Mouse (Mus musculus): Measurements from ENCODE around the gene Tex264. TPM values are rescaled to one million over a fixed set of nuclear protein-coding genes. Genes with fewer than 3 reads are reported as not detected.
"Not testable (repeated sequence)": the region's sequence is repeated elsewhere in the genome, so short reads cannot be mapped to it uniquely, and the experiment has no call there.

Tex264 gene
- polyA plus RNA-seq, 1 experiment from 2014 or later = 38.7 TPM

DNA sequence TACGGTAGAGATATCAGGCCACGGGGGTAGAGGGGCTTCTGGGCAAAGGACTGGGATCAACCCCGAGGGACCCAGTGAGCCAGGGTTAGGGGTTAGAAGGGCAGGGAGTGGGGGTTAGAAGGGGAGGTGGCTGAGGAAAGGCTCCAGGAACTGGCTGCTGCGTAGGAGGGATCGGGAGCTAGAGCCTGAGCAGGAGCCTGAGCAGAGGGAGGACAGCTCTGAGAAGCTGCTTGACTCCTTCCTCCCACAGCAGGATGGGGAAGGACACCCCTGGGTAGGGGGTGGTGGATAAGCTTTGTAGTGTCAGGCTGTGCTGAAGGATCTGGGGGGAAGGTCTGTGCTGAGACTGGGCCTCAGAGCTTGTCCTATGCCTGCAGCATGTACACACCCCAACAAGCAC lies 28.9 kb downstream of the Tex264 start:
- Histone ChIP-seq H3K9me3 (no peaks in the 10 kb centered on the region), H3K36me3 (peaks cover 37% of the 10 kb centered on the region), H3K4me3 (no peak overlapping the region), H3K27ac (no peak overlapping the region), H3K27me3 (ENCODE audit: insufficient read depth, poor library complexity, severe bottlenecking) (peaks cover 64% of the 10 kb centered on the region), H3K4me1 (peaks cover 37% of the 10 kb centered on the region)
- no peak for DNase-seq (ENCODE audit: low spot score)
- WGBS = 18% methylated on average over 5 of the region's 5 CpGs

GRCm38 (mm10) chr9:106655884-106656720 lies 29.6 kb downstream of the Tex264 start, which contains the start of gene Grm2:
Gene Grm2 (minus strand): TSS chr9:106656082.
- H3K9me3 ChIP-seq = no peaks in the 10 kb centered on the region
- 2% methylated on average over 44 of the region's 44 CpGs for WGBS
- H3K27me3 ChIP-seq (ENCODE audit: insufficient read depth, poor library complexity, severe bottlenecking) = peaks cover 64% of the 10 kb centered on the region
- no peak within 1 kb of the TSS for H3K27ac ChIP-seq
- peak; percentile 89 for DNase-seq (ENCODE audit: low spot score)
- H3K36me3 ChIP-seq = peaks cover 30% of the 10 kb centered on the region
- H3K4me3 ChIP-seq = peak within 1 kb of the TSS; percentile 54
- H3K4me1 ChIP-seq = peaks cover 31% of the 10 kb centered on the region

DNA sequence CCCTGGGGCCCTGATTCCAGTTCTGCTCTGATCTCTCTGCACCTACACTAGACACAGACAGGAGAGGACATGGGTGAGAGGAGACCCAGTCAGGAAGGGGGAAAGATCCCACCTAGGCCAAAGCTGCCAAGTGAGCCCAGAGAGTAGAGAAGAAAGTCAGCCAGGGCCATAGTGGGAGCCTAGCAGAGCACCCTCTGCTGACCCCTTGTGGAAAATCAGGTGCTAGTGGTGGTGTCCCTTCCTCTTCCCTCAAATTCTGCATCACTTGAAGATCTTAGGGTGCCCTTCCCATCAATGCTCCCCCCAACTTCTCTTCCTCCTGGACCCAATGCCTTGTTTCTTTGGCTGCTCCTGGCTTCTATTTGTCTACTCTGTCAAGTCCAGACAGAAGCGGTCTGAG lies 33.0 kb downstream of the Tex264 start:
- Histone ChIP-seq H3K27me3 (ENCODE audit: insufficient read depth, poor library complexity, severe bottlenecking) (peaks cover 56% of the 10 kb centered on the region), H3K9me3 (no peaks in the 10 kb centered on the region), H3K4me1 (peaks cover 25% of the 10 kb centered on the region), H3K4me3 (no peak overlapping the region), H3K27ac (no peak overlapping the region), H3K36me3 (no peaks in the 10 kb centered on the region)
- no peak for DNase-seq (ENCODE audit: low spot score)
- 62% methylated on average over 1 of the region's 1 CpGs for WGBS

DNA sequence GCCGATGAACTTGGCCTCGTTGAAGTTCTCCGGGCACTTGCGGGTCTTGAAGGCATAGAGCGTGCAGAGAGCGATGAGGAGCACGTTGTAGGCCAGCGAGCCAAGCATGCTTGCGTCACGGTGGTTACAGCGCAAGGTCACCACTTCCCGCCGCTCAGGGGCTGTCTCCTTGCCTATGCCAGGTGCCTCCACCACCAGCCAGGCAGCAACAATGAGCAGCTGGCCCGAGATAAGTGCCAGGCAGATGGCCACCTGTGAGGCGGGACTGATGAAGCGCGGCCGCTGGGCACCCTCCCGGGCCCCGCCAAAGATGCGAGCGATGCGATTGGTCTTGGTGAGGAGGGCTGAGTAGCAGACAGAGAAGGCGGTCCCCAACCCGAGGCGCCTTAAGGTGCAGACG lies 38.5 kb downstream of the Tex264 start:
- Histone ChIP-seq H3K36me3 (no peaks in the 10 kb centered on the region), H3K27ac (no peak overlapping the region), H3K4me1 (no peaks in the 10 kb centered on the region), H3K27me3 (ENCODE audit: insufficient read depth, poor library complexity, severe bottlenecking) (peaks cover 25% of the 10 kb centered on the region), H3K9me3 (no peaks in the 10 kb centered on the region), H3K4me3 (no peak overlapping the region)
- WGBS = 63% methylated on average over 27 of the region's 27 CpGs
- DNase-seq (ENCODE audit: low spot score) = no peak

- H3K36me3 ChIP-seq = no peaks in the 10 kb centered on the region
- H3K27me3 ChIP-seq (ENCODE audit: insufficient read depth, poor library complexity, severe bottlenecking) = peaks cover 25% of the 10 kb centered on the region
- H3K27ac ChIP-seq = no peak overlapping the region
- no peaks in the 10 kb centered on the region for H3K4me1 ChIP-seq
- H3K9me3 ChIP-seq = no peaks in the 10 kb centered on the region
- 77% methylated on average over 9 of the region's 9 CpGs for WGBS
- H3K4me3 ChIP-seq = no peak overlapping the region
- no peak for DNase-seq (ENCODE audit: low spot score)
These were observed 39.9 kb downstream of the Tex264 start for GRCm38 (mm10) chr9:106645684-106646271.

GRCm38 (mm10) chr9:106643787-106644186 lies 41.9 kb downstream of the Tex264 start:
- H3K4me1 ChIP-seq = no peaks in the 10 kb centered on the region
- 64% methylated on average over 6 of the region's 6 CpGs for WGBS
- no peaks in the 10 kb centered on the region for H3K36me3 ChIP-seq
- no peak overlapping the region for H3K27ac ChIP-seq
- no peak overlapping the region for H3K4me3 ChIP-seq
- no peaks in the 10 kb centered on the region for H3K9me3 ChIP-seq
- peaks cover 25% of the 10 kb centered on the region for H3K27me3 ChIP-seq (ENCODE audit: insufficient read depth, poor library complexity, severe bottlenecking)
- DNase-seq (ENCODE audit: low spot score) = no peak

DNA sequence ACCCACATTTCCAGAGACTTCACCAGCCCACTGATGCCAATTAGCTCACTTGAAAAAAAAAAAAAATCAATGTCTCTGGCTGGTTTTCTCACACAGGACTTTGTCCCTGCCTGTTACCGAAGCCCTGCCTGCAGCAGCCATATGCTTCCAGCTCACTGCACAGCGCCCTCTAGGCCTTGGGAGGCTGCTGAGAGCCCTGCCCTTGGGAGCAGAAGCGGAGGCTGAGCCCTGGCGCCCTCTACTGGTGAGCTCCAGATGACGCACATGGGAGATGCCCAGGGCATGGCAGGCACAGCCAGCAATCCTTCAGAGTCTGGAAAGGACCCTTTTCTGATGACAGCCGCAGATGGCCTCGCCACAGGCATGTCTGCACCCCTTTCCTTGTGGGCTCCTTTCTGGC lies 42.6 kb downstream of the Tex264 start:
- Histone ChIP-seq H3K4me1 (no peaks in the 10 kb centered on the region), H3K9me3 (no peaks in the 10 kb centered on the region), H3K27ac (no peak overlapping the region), H3K27me3 (ENCODE audit: insufficient read depth, poor library complexity, severe bottlenecking) (peaks cover 23% of the 10 kb centered on the region), H3K4me3 (no peak overlapping the region), H3K36me3 (no peaks in the 10 kb centered on the region)
- no peak for DNase-seq (ENCODE audit: low spot score)
- WGBS = 33% methylated on average over 7 of the region's 7 CpGs

- Histone ChIP-seq H3K27me3 (ENCODE audit: insufficient read depth, poor library complexity, severe bottlenecking) (peaks cover 5% of the 10 kb centered on the region), H3K4me3 (no peak overlapping the region), H3K36me3 (no peaks in the 10 kb centered on the region), H3K9me3 (no peaks in the 10 kb centered on the region), H3K27ac (no peak overlapping the region), H3K4me1 (no peaks in the 10 kb centered on the region)
- no peak for DNase-seq (ENCODE audit: low spot score)
- WGBS = 27% methylated on average over 5 of the region's 5 CpGs
These were observed 44.4 kb downstream of the Tex264 start for GRCm38 (mm10) chr9:106641346-106641745.

DNA sequence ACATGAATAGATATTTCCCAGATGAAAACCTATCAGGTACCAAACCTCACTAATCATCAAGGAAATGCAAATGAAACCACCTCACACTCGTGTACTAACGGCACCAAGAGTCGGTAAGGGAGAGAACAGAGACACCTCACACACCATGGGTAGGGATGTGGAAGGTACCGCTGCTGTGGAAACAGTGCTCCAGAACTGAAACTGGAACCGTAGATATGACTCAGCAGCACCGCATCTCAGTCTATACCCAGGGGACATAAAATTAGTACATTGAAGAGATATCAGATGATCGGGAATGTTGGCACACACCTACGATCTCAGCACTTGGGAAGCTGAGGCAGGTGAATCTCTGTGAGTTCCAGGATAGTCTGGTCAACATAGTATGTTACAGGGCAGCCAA lies 47.6 kb downstream of the Tex264 start:
- Histone ChIP-seq H3K9me3 (no peaks in the 10 kb centered on the region), H3K4me1 (no peaks in the 10 kb centered on the region), H3K27me3 (ENCODE audit: insufficient read depth, poor library complexity, severe bottlenecking) (no peaks in the 10 kb centered on the region), H3K36me3 (no peaks in the 10 kb centered on the region), H3K4me3 (no peak overlapping the region), H3K27ac (no peak overlapping the region)
- no peak for DNase-seq (ENCODE audit: low spot score)
- 90% methylated on average over 8 of the region's 8 CpGs for WGBS

GRCm38 (mm10) chr9:106632185-106632584 lies 53.5 kb downstream of the Tex264 start:
- Histone ChIP-seq H3K27ac (no peak overlapping the region), H3K4me1 (peaks cover 10% of the 10 kb centered on the region; the same call in 1 of the 2 replicates), H3K9me3 (no peaks in the 10 kb centered on the region), H3K36me3 (no peaks in the 10 kb centered on the region), H3K4me3 (no peak overlapping the region), H3K27me3 (ENCODE audit: insufficient read depth, poor library complexity, severe bottlenecking) (no peaks in the 10 kb centered on the region)
- 66% methylated on average over 5 of the region's 5 CpGs for WGBS
- DNase-seq (ENCODE audit: low spot score) = no peak

GRCm38 (mm10) chr9:106627796-106628195 lies 57.9 kb downstream of the Tex264 start:
- 24% methylated on average over 8 of the region's 8 CpGs for WGBS
- not testable (repeated sequence) for H3K9me3 ChIP-seq; DNase-seq (ENCODE audit: low spot score)

GRCm38 (mm10) chr9:106626282-106626681 lies 59.4 kb downstream of the Tex264 start, which contains the start of gene Iqcf6:
Gene Iqcf6 (plus strand): TSS chr9:106626582.
- Histone ChIP-seq H3K4me3 (no peak within 1 kb of the TSS), H3K4me1 (peaks cover 6% of the 10 kb centered on the region; the same call in 1 of the 2 replicates), H3K9me3 (no peaks in the 10 kb centered on the region), H3K27ac (no peak within 1 kb of the TSS), H3K27me3 (ENCODE audit: insufficient read depth, poor library complexity, severe bottlenecking) (no peaks in the 10 kb centered on the region), H3K36me3 (no peaks in the 10 kb centered on the region)
- no peak for DNase-seq (ENCODE audit: low spot score)
- 82% methylated on average over 2 of the region's 2 CpGs for WGBS

More at GRCm38 (mm10) chr9:106627796-106628195, 57.9 kb downstream of the Tex264 start:
- not testable (repeated sequence) for H3K36me3 ChIP-seq; H3K4me3 ChIP-seq; H3K27ac ChIP-seq; H3K27me3 ChIP-seq (ENCODE audit: insufficient read depth, poor library complexity, severe bottlenecking)
- peaks cover 10% of the 10 kb centered on the region; the same call in 1 of the 2 replicates for H3K4me1 ChIP-seq

GRCm38 (mm10) chr9:106617496-106617895 lies 68.2 kb downstream of the Tex264 start:
- WGBS = 83% methylated on average over 3 of the region's 3 CpGs
- Histone ChIP-seq H3K27me3 (ENCODE audit: insufficient read depth, poor library complexity, severe bottlenecking) (no peaks in the 10 kb centered on the region), H3K4me1 (no peaks in the 10 kb centered on the region), H3K9me3 (no peaks in the 10 kb centered on the region), H3K27ac (no peak overlapping the region), H3K36me3 (no peaks in the 10 kb centered on the region), H3K4me3 (no peak overlapping the region)
- DNase-seq (ENCODE audit: low spot score) = no peak
